Mouse (Mus musculus) heart, embryonic 15.5 days (tissue): ENCODE measurements around the gene Nkiras2. TPM values are rescaled to one million over a fixed set of nuclear protein-coding genes. Genes with fewer than 3 reads are reported as not detected.

Experiments
- ATAC-seq: fragments of 200-750 bp; cut with Nextera tagmentation; replicated peaks from 2 replicates; pipeline ENCODE4 v1.8.0; 2017; ENCODE audit warnings: low read depth, moderate TSS enrichment; ENCODE audit not compliant: insufficient number of reproducible peaks, insufficient read depth, low FRiP score
- H3K27ac ChIP-seq: fragments of 300-500 bp; sonication (generic); 2 replicates; pipeline ENCODE4 v1.5.1; 2015; ENCODE audit warnings: mild to moderate bottlenecking, inconsistent platforms
- H3K27me3 ChIP-seq: fragments of 300-500 bp; sonication (generic); 2 replicates; pipeline ENCODE4 v1.6.1; 2015; ENCODE audit warnings: inconsistent platforms
- H3K36me3 ChIP-seq: fragments of 300-500 bp; sonication (generic); 2 replicates; pipeline ENCODE4 v1.6.1; 2015; ENCODE audit warnings: mild to moderate bottlenecking, inconsistent platforms
- H3K4me1 ChIP-seq: fragments of 300-500 bp; sonication (generic); replicated peaks from 2 replicates; pipeline ENCODE4 v1.6.1; 2015; ENCODE audit warnings: inconsistent platforms
- H3K4me2 ChIP-seq: fragments of 300-500 bp; sonication (generic); 2 replicates; pipeline ENCODE4 v1.6.1; 2015; ENCODE audit warnings: inconsistent platforms, mild to moderate bottlenecking, moderate library complexity
- H3K4me3 ChIP-seq: fragments of 300-500 bp; sonication (generic); 2 replicates; pipeline ENCODE4 v1.5.1; 2015; ENCODE audit warnings: mild to moderate bottlenecking, inconsistent platforms
- H3K9ac ChIP-seq: fragments of 300-500 bp; sonication (generic); 2 replicates; pipeline ENCODE4 v1.6.1; 2015; ENCODE audit warnings: mild to moderate bottlenecking, inconsistent platforms
- H3K9me3 ChIP-seq: fragments of 300-500 bp; sonication (generic); replicated peaks from 2 replicates; pipeline ENCODE4 v1.6.1; 2016; ENCODE audit warnings: inconsistent platforms
- WGBS: fragments of 180-500 bp; shearing (Covaris S2); methylation state at CpG from one replicate; pipeline ENCODE4 v1.1.7; 2015; ENCODE audit warnings: mixed read lengths; 5-methylcytosine and 5-hydroxymethylcytosine counted together
- polyA plus RNA-seq: library from polyadenylated mRNA; unstranded; fragments of >200 nt; fragmentation: Nextera tagmentation; extraction: Ambion mirVana; gene quantifications from 2 replicates; pipeline ENCODE4 v1.2.1, GENCODE M21; 2015

Nkiras2 gene
- polyA plus RNA-seq: 59.8 and 70.3 TPM in 2 replicates

- Histone ChIP-seq H3K9me3 (no peaks in the 10 kb centered on the region), H3K4me2 (peak within 1 kb of the TSS; percentile 88), H3K9ac (peak within 1 kb of the TSS; percentile 85), H3K4me3 (peak within 1 kb of the TSS; percentile 83), H3K36me3 (no peaks in the 10 kb centered on the region), H3K27ac (peak within 1 kb of the TSS; percentile 96), H3K4me1 (peaks cover 27% of the 10 kb centered on the region), H3K27me3 (no peaks in the 10 kb centered on the region)
- peak; percentile 76 for ATAC-seq
- WGBS: under 1% methylated on average over 36 of the region's 36 CpGs
These were observed at the start of gene Nkiras2 for GRCm38 (mm10) chr11:100618761-100619484. Gene Nkiras2, plus strand, starts transcription at chr11:100619244.

- ATAC-seq: no peak
- Histone ChIP-seq H3K4me2 (no peak overlapping the region), H3K9ac (no peak overlapping the region), H3K27ac (no peak overlapping the region), H3K4me3 (no peak overlapping the region), H3K36me3 (no peaks in the 10 kb centered on the region), H3K4me1 (peaks cover 9% of the 10 kb centered on the region), H3K9me3 (no peaks in the 10 kb centered on the region), H3K27me3 (no peaks in the 10 kb centered on the region)
- 50% methylated on average over 9 of the region's 9 CpGs for WGBS
These were observed 49.3 kb upstream of the Nkiras2 start for GRCm38 (mm10) chr11:100569789-100570188.

GRCm38 (mm10) chr11:100570430-100571201 lies 48.4 kb upstream of the Nkiras2 start:
- Histone ChIP-seq H3K36me3 (no peaks in the 10 kb centered on the region), H3K4me1 (peaks cover 14% of the 10 kb centered on the region), H3K27me3 (no peaks in the 10 kb centered on the region), H3K27ac (no peak overlapping the region), H3K9me3 (no peaks in the 10 kb centered on the region), H3K9ac (peak overlapping the region; percentile 35; the same call in 1 of the 2 replicates), H3K4me3 (peak overlapping the region; percentile 32), H3K4me2 (peak overlapping the region; percentile 63)
- 0 out of 2 replicates have a peak, but pooled peaks have one; percentile 23 for ATAC-seq
- WGBS: 9% methylated on average over 8 of the region's 8 CpGs

GRCm38 (mm10) chr11:100571202-100571567 lies 47.9 kb upstream of the Nkiras2 start:
- no peaks in the 10 kb centered on the region for H3K27me3 ChIP-seq
- H3K36me3 ChIP-seq: no peaks in the 10 kb centered on the region
- no peak overlapping the region for H3K27ac ChIP-seq
- ATAC-seq: no peak
- H3K4me1 ChIP-seq: peaks cover 18% of the 10 kb centered on the region
- H3K9ac ChIP-seq: peak overlapping the region; percentile 35; the same call in 1 of the 2 replicates
- peak overlapping the region; percentile 32 for H3K4me3 ChIP-seq
- H3K9me3 ChIP-seq: no peaks in the 10 kb centered on the region
- H3K4me2 ChIP-seq: peak overlapping the region; percentile 63
- 11% methylated on average over 16 of the region's 16 CpGs for WGBS

GRCm38 (mm10) chr11:100574188-100574587 lies 44.9 kb upstream of the Nkiras2 start:
- 80% methylated on average over 3 of the region's 3 CpGs for WGBS
- peak overlapping the region; percentile 69; the same call in 1 of the 2 replicates for H3K27ac ChIP-seq
- H3K9ac ChIP-seq: peak overlapping the region; percentile 67; the same call in 1 of the 2 replicates
- H3K9me3 ChIP-seq: no peaks in the 10 kb centered on the region
- peak overlapping the region; percentile 69 for H3K4me3 ChIP-seq
- 0 out of 2 replicates have a peak, but pooled peaks cover 6% of the 10 kb centered on the region for H3K36me3 ChIP-seq
- peak overlapping the region; percentile 74 for H3K4me2 ChIP-seq
- H3K4me1 ChIP-seq: peaks cover 23% of the 10 kb centered on the region
- ATAC-seq: no peak
- H3K27me3 ChIP-seq: no peaks in the 10 kb centered on the region

GRCm38 (mm10) chr11:100574708-100575483 lies 44.1 kb upstream of the Nkiras2 start, which contains the start of gene Cnp:
Gene Cnp, plus strand, starts transcription at chr11:100574904.
- Histone ChIP-seq H3K27ac (peak within 1 kb of the TSS; percentile 69), H3K4me3 (peak within 1 kb of the TSS; percentile 69), H3K36me3 (peaks cover 12% of the 10 kb centered on the region; the same call in 1 of the 2 replicates), H3K9me3 (no peaks in the 10 kb centered on the region), H3K9ac (peak within 1 kb of the TSS; percentile 67), H3K4me1 (peaks cover 25% of the 10 kb centered on the region), H3K27me3 (no peaks in the 10 kb centered on the region), H3K4me2 (peak within 1 kb of the TSS; percentile 74)
- 2% methylated on average over 47 of the region's 47 CpGs for WGBS
- peak; percentile 71 for ATAC-seq

GRCm38 (mm10) chr11:100575484-100575855 lies 43.6 kb upstream of the Nkiras2 start:
- H3K4me3 ChIP-seq: peak overlapping the region; percentile 69
- ATAC-seq: no peak
- H3K9ac ChIP-seq: peak overlapping the region; percentile 67
- peak overlapping the region; percentile 74 for H3K4me2 ChIP-seq
- H3K9me3 ChIP-seq: no peaks in the 10 kb centered on the region
- H3K4me1 ChIP-seq: peaks cover 25% of the 10 kb centered on the region
- H3K27me3 ChIP-seq: no peaks in the 10 kb centered on the region
- WGBS: 54% methylated on average over 2 of the region's 2 CpGs
- H3K36me3 ChIP-seq: peaks cover 16% of the 10 kb centered on the region; the same call in 1 of the 2 replicates
- peak overlapping the region; percentile 69; the same call in 1 of the 2 replicates for H3K27ac ChIP-seq

GRCm38 (mm10) chr11:100576256-100576655 lies 42.8 kb upstream of the Nkiras2 start:
- H3K36me3 ChIP-seq: peaks cover 21% of the 10 kb centered on the region; the same call in 1 of the 2 replicates
- WGBS: 64% methylated on average over 21 of the region's 21 CpGs
- no peak overlapping the region for H3K4me2 ChIP-seq
- no peaks in the 10 kb centered on the region for H3K9me3 ChIP-seq
- no peak overlapping the region for H3K27ac ChIP-seq
- no peak for ATAC-seq
- peaks cover 18% of the 10 kb centered on the region for H3K4me1 ChIP-seq
- H3K27me3 ChIP-seq: no peaks in the 10 kb centered on the region
- H3K9ac ChIP-seq: no peak overlapping the region
- H3K4me3 ChIP-seq: no peak overlapping the region

GRCm38 (mm10) chr11:100577852-100578599 lies 41.0 kb upstream of the Nkiras2 start:
- Histone ChIP-seq H3K9me3 (no peaks in the 10 kb centered on the region), H3K9ac (0 out of 2 replicates have a peak overlapping the region, but pooled peaks have one; percentile 11), H3K36me3 (peaks cover 37% of the 10 kb centered on the region), H3K4me2 (no peak overlapping the region), H3K27me3 (no peaks in the 10 kb centered on the region), H3K27ac (no peak overlapping the region), H3K4me1 (peaks cover 26% of the 10 kb centered on the region), H3K4me3 (no peak overlapping the region)
- no peak for ATAC-seq
- 68% methylated on average over 8 of the region's 8 CpGs for WGBS

- no peak overlapping the region for H3K4me2 ChIP-seq
- peaks cover 26% of the 10 kb centered on the region for H3K4me1 ChIP-seq
- H3K36me3 ChIP-seq: peaks cover 49% of the 10 kb centered on the region
- 89% methylated on average over 9 of the region's 9 CpGs for WGBS
- H3K27ac ChIP-seq: no peak overlapping the region
- ATAC-seq: no peak
- H3K27me3 ChIP-seq: no peaks in the 10 kb centered on the region
- no peak overlapping the region for H3K9ac ChIP-seq
- no peaks in the 10 kb centered on the region for H3K9me3 ChIP-seq
- no peak overlapping the region for H3K4me3 ChIP-seq
These were observed 39.8 kb upstream of the Nkiras2 start for GRCm38 (mm10) chr11:100579116-100579799.
